Mouse (Mus musculus): ENCODE measurements around the gene N6amt1.

DNA sequence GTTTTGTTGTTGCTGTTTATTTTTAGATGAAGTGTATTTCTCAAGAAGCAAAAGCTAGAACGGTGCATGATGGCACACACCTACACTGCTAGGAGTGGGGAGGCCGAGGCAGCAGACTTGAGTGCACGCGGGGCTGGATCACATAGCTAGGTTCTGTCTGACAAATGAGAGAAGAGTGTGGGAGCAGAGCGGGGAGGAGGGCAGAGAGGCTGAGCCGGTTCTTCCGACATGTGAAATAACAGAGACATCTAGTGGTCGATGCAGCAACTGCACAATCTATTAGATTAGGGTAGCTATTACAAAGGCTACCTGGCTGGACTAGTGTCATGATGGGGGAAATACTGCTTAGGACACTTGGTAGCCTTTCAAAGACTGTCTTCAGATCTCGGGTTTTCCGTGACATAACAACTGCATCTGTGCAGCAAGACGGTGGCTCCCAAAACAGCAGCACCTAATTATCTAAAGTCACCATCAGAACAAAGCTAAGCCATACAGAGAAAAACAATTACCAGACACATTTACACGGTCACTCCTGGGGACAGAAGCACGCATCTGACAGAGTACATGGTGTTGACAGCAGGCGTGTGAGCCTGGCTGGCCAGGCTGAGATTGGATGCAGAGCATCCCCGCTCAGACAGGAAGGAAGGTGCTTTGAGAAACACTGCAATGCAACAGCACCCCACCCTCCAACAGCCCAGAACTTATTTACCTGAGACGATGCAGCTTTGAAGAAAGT is 40.0 kb downstream of the N6amt1 start:
- TF ChIP-seq CTCF (conservative IDR thresholded peaks at IDR 0.05 in 1 of 2, IDR thresholded peaks at IDR 0.05 in 1 of 2; ENCODE audit: low read depth in 2 of 2, low read length in 2 of 2) (peak; percentile 79 to 97), NRF1 (IDR thresholded peaks at IDR 0.05; ENCODE audit: low read depth, low read length) (no peak)
